Mouse (Mus musculus) kidney, adult 9 months (tissue): ENCODE results near the gene Fam174b.

Experiments
- DNase-seq: peaks from one replicate; pipeline ENCODE4 v3.0.0; 2022

The Fam174b gene

GRCm38 (mm10) chr7:73749983-73750382, 9.9 kb downstream of the Fam174b start:
- no peak for DNase-seq

- DNase-seq, result no peak
Observed at GRCm38 (mm10) chr7:73753598-73753997, 13.5 kb downstream of the Fam174b start.

- no peak for DNase-seq
Observed at GRCm38 (mm10) chr7:73755377-73756110, 15.4 kb downstream of the Fam174b start.

GRCm38 (mm10) chr7:73761691-73762189, 21.6 kb downstream of the Fam174b start:
- DNase-seq, result no peak

- no peak for DNase-seq
Observed at GRCm38 (mm10) chr7:73764679-73765078, 24.6 kb downstream of the Fam174b start.

- DNase-seq, result no peak
Observed at GRCm38 (mm10) chr7:73765186-73765903, 25.2 kb downstream of the Fam174b start.

- no peak for DNase-seq
Observed at GRCm38 (mm10) chr7:73769224-73769623, 29.1 kb downstream of the Fam174b start.

- DNase-seq, result peak; percentile 18
Observed at GRCm38 (mm10) chr7:73771384-73772274, 31.5 kb downstream of the Fam174b start.

- peak; percentile 14 for DNase-seq
Observed at GRCm38 (mm10) chr7:73772275-73772765, 32.2 kb downstream of the Fam174b start.

GRCm38 (mm10) chr7:73774781-73775180, 34.7 kb downstream of the Fam174b start:
- no peak for DNase-seq

GRCm38 (mm10) chr7:73777777-73778176, 37.7 kb downstream of the Fam174b start:
- DNase-seq, result no peak

- DNase-seq, result no peak
Observed at GRCm38 (mm10) chr7:73784736-73785428, 44.8 kb downstream of the Fam174b start.

GRCm38 (mm10) chr7:73785815-73786214, 45.7 kb downstream of the Fam174b start:
- DNase-seq, result no peak

GRCm38 (mm10) chr7:73787513-73787912, 47.4 kb downstream of the Fam174b start:
- no peak for DNase-seq

- no peak for DNase-seq
Observed at GRCm38 (mm10) chr7:73791096-73791495, 51.0 kb downstream of the Fam174b start.

- DNase-seq, result no peak
Observed at GRCm38 (mm10) chr7:73792155-73792554, 52.1 kb downstream of the Fam174b start.

GRCm38 (mm10) chr7:73792641-73793040, 52.5 kb downstream of the Fam174b start:
- no peak for DNase-seq

GRCm38 (mm10) chr7:73809261-73809660, 69.2 kb downstream of the Fam174b start:
- peak; percentile 40 for DNase-seq

GRCm38 (mm10) chr7:73811439-73811838, 71.3 kb downstream of the Fam174b start:
- no peak for DNase-seq

GRCm38 (mm10) chr7:73812176-73812575, 72.1 kb downstream of the Fam174b start:
- DNase-seq, result no peak

GRCm38 (mm10) chr7:73813887-73814286, 73.8 kb downstream of the Fam174b start:
- no peak for DNase-seq

GRCm38 (mm10) chr7:73814454-73814853, 74.4 kb downstream of the Fam174b start:
- DNase-seq, result no peak
